Mouse (Mus musculus): ENCODE measurements around the gene Dand5. TPM values are rescaled to one million over a fixed set of nuclear protein-coding genes. Genes with fewer than 3 reads are reported as not detected.

The Dand5 gene
- polyA plus RNA-seq (2014; fragmentation: Nextera tagmentation; extraction: Ambion mirVana), result 5.9 and 6.6 TPM in 2 replicates

GRCm38 (mm10) chr8:84822723-84823122 is at the start of gene Dand5:
Dand5 (minus strand) TSS chr8:84822823.
- Histone ChIP-seq H3K27ac (replicated peaks in 1 of 2; ENCODE audit: control insufficient read depth in 1 of 2, insufficient read depth in 1 of 2, low read depth in 2 of 2, low read length in 2 of 2) (no peak within 1 kb of the TSS), H3K4me1 (ENCODE audit: control insufficient read depth in 2 of 2, insufficient read depth in 2 of 2, low read length in 2 of 2) (peaks cover 7 to 12% of the 10 kb centered on the region in 2 experiments), H3K27me3 (ENCODE audit: control insufficient read depth, insufficient read depth, low read length) (no peaks in the 10 kb centered on the region), H3K9ac (ENCODE audit: low read length) (no peak within 1 kb of the TSS), H3K4me3 (ENCODE audit: control insufficient read depth in 1 of 2, insufficient read depth in 1 of 2, low read depth in 1 of 2, low read length in 2 of 2) (no peak within 1 kb of the TSS), H3K9me3 (ENCODE audit: control insufficient read depth, low read length) (no peaks in the 10 kb centered on the region), H3K4me2 (ENCODE audit: low read length) (peak within 1 kb of the TSS; percentile 52), H3K36me3 (ENCODE audit: control insufficient read depth, insufficient read depth, low read length) (no peaks in the 10 kb centered on the region)
- 17% methylated on average over 3 of the region's 3 CpGs for WGBS
- ATAC-seq (ENCODE audit: insufficient number of reproducible peaks, insufficient read depth, low FRiP score, low read depth), result no peak

DNA sequence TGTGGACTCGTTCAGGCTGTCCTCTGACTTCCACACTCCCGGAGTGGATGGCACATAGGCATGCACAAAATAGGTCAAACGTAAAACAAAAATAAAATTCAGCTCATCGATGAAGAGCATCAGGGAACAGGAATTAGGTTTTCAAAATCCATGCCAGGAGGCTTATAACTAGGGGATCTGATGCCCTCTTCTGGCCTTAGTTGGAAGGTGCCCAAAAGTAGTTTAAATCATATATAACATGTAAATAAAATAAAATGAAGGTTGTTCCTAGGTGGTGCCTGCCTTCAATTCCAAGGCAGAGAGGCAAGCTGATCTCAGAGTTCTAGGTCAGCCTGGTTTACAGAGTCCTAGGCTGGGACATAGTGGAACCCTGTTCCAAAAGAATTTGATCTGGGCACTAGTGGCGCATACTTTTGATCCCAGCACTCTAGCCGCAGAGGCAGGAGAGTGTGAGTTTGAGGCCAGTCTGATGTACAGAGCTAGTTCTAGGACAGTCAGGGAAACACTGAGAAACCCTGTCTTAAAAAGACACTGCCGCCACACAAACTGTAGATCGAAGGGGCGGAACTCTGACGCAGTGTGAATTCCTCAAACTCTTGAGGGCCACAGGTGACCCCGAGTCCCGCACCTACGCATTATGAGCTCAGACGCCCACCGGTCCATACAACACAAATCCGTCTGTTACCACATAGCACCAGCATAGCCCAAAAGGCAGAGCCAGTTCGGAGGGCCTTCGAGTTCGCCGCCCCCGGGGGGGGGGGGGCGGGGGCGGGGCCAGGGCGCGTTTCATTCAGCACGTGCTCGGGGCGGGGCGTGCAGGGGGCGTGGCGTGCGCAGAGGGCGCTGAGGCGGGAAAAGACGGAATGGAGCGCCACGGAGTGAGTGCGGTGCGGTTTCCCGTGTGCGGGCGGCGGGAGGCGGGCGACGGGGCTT is 49.0 kb upstream of the Dand5 start, which contains the start of gene Syce2:
Gene Syce2 (plus strand): TSS at position 736 of the 933 bp plus-strand sequence.
- Histone ChIP-seq H3K4me3 (ENCODE audit: control insufficient read depth in 1 of 2, insufficient read depth in 1 of 2, low read depth in 1 of 2, low read length in 2 of 2) (peak within 1 kb of the TSS; percentile 46 to 47), H3K27me3 (ENCODE audit: control insufficient read depth, insufficient read depth, low read length) (no peaks in the 10 kb centered on the region), H3K27ac (replicated peaks in 1 of 2; ENCODE audit: control insufficient read depth in 1 of 2, insufficient read depth in 1 of 2, low read depth in 2 of 2, low read length in 2 of 2) (no peak within 1 kb of the TSS), H3K4me2 (ENCODE audit: low read length) (peak within 1 kb of the TSS; percentile 96), H3K4me1 (ENCODE audit: control insufficient read depth in 2 of 2, insufficient read depth in 2 of 2, low read length in 2 of 2) (peaks cover 8 to 9% of the 10 kb centered on the region in 2 experiments; a peak in 2 of 4 replicates), H3K9ac (ENCODE audit: low read length) (peak within 1 kb of the TSS; percentile 71), H3K9me3 (ENCODE audit: control insufficient read depth, low read length) (no peaks in the 10 kb centered on the region), H3K36me3 (ENCODE audit: control insufficient read depth, insufficient read depth, low read length) (peaks cover 32% of the 10 kb centered on the region)
- ATAC-seq (ENCODE audit: insufficient number of reproducible peaks, insufficient read depth, low FRiP score, low read depth), result peak; percentile 70
- WGBS, result 13% methylated on average over 46 of the region's 46 CpGs

DNA sequence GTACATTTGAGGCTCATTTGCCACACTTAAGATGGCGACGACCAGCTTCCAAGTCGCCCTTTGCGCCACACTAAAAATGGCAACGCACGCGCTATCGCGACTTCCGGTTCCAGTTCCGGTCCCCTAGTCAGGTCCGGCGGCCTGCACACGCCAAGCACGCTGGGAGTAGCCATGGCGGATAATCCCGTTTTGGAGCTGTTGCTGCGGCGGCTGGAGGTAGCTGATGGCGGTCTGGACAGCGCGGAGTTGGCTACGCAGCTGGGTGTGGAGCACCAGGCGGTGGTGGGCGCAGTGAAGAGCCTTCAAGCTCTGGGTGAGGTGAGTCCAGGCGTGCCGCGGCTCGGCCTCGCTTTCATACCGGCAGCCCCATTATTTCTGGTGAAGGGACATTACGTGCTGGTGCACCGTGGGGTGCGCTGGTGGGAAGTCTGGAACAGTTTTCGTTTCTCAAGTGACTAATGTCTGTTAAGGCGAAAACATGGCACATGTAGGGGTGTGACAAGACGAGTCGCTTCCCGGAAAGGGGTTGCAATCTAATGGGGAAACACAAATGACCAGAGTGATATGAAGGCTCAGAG is 34.3 kb upstream of the Dand5 start, which contains the start of gene Farsa:
Gene Farsa (plus strand): TSS at position 126 of the 578 bp plus-strand sequence.
- H3K4me2 ChIP-seq (ENCODE audit: low read length), result peak within 1 kb of the TSS; percentile 96
- peak within 1 kb of the TSS; percentile 76 to 81 for H3K27ac ChIP-seq (replicated peaks in 1 of 2; ENCODE audit: control insufficient read depth in 1 of 2, insufficient read depth in 1 of 2, low read depth in 2 of 2, low read length in 2 of 2)
- H3K9me3 ChIP-seq (ENCODE audit: control insufficient read depth, low read length), result no peaks in the 10 kb centered on the region
- peak; percentile 80; the same call in 1 of the 2 replicates for ATAC-seq (ENCODE audit: insufficient number of reproducible peaks, insufficient read depth, low FRiP score, low read depth)
- WGBS, result under 1% methylated on average over 39 of the region's 39 CpGs
- peak within 1 kb of the TSS; percentile 94 to 95 for H3K4me3 ChIP-seq (ENCODE audit: control insufficient read depth in 1 of 2, insufficient read depth in 1 of 2, low read depth in 1 of 2, low read length in 2 of 2)
- H3K36me3 ChIP-seq (ENCODE audit: control insufficient read depth, insufficient read depth, low read length), result peaks cover 30% of the 10 kb centered on the region
- H3K4me1 ChIP-seq (ENCODE audit: control insufficient read depth in 2 of 2, insufficient read depth in 2 of 2, low read length in 2 of 2), result peaks cover 2 to 10% of the 10 kb centered on the region in 2 experiments; a peak in 3 of 4 replicates
- no peaks in the 10 kb centered on the region for H3K27me3 ChIP-seq (ENCODE audit: control insufficient read depth, insufficient read depth, low read length)
- peak within 1 kb of the TSS; percentile 96 for H3K9ac ChIP-seq (ENCODE audit: low read length)

DNA sequence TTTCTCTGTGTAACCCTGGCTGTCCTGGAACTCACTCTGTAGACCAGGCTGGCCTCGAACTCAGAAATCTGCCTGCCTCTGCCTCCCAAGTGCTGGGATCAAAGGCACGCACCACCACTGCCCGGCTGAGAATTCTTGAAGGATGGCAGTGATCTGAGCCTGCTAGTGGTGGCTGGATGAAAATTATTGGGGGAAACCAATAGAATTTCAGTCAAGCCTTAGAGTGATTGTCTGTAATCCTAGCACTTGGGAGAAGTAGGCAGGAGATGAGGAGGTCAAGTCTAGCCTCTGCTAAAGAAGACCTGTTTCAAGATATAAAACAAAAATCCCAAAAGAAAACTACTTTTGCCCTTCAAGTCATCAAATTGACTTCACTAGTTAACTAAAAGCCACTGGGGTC is 33.8 kb upstream of the Dand5 start:
- no peak for ATAC-seq (ENCODE audit: insufficient number of reproducible peaks, insufficient read depth, low FRiP score, low read depth)
- peaks cover 24% of the 10 kb centered on the region for H3K36me3 ChIP-seq (ENCODE audit: control insufficient read depth, insufficient read depth, low read length)
- no peaks in the 10 kb centered on the region for H3K27me3 ChIP-seq (ENCODE audit: control insufficient read depth, insufficient read depth, low read length)
- 75% methylated on average over 3 of the region's 3 CpGs for WGBS
- H3K27ac ChIP-seq (replicated peaks in 1 of 2; ENCODE audit: control insufficient read depth in 1 of 2, insufficient read depth in 1 of 2, low read depth in 2 of 2, low read length in 2 of 2), result no peak overlapping the region
- H3K9ac ChIP-seq (ENCODE audit: low read length), result no peak overlapping the region
- H3K4me3 ChIP-seq (ENCODE audit: control insufficient read depth in 1 of 2, insufficient read depth in 1 of 2, low read depth in 1 of 2, low read length in 2 of 2), result peak overlapping the region in 1 of 2 experiments; percentile 95; a peak in 2 of 4 replicates
- H3K4me1 ChIP-seq (ENCODE audit: control insufficient read depth in 2 of 2, insufficient read depth in 2 of 2, low read length in 2 of 2), result peaks cover 2 to 10% of the 10 kb centered on the region in 2 experiments; a peak in 3 of 4 replicates
- H3K4me2 ChIP-seq (ENCODE audit: low read length), result peak overlapping the region; percentile 96; the same call in 1 of the 2 replicates
- H3K9me3 ChIP-seq (ENCODE audit: control insufficient read depth, low read length), result no peaks in the 10 kb centered on the region

DNA sequence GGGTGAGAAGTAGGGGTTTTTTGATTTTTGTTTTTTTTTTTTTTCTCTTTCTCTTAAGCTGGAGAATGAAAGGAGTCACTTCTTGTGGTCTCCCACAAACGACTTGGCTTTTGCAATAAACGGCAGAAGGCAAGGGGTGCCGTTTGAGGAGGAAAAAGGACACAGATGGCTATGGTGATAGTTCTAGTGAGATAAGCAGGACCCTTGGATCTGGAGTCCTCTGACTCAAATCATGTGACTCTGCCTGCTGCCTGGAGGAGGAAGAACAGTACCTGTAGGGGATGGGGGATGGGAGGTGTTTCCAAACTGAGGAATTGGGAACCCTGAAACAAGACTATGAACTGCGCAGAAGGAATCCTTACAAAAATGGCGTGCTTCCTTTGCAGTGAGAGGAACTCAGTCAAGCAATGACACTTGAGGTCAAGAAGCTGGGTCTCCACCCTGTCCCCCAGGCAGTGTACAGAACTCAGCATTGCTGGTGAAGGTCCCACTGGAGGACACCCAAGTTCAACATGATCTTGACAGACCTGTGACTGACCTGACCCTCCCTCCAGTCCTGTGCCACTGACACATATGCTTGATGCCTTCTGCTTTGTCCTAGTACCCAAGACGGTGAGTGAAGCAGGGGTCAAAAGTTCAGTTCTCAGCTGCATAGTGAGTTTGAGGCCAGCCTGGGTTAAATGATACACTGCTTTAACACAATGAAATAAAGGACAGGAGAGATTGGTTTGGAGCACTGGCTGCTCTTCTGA is 25.2 kb upstream of the Dand5 start:
- peak overlapping the region; percentile 86 to 89 for H3K27ac ChIP-seq (replicated peaks in 1 of 2; ENCODE audit: control insufficient read depth in 1 of 2, insufficient read depth in 1 of 2, low read depth in 2 of 2, low read length in 2 of 2)
- 30% methylated on average over 6 of the region's 6 CpGs for WGBS
- H3K27me3 ChIP-seq (ENCODE audit: control insufficient read depth, insufficient read depth, low read length), result no peaks in the 10 kb centered on the region
- H3K4me3 ChIP-seq (ENCODE audit: control insufficient read depth in 1 of 2, insufficient read depth in 1 of 2, low read depth in 1 of 2, low read length in 2 of 2), result peak overlapping the region in 1 of 2 experiments; percentile 55; a peak in 2 of 4 replicates
- peak overlapping the region; percentile 83 for H3K9ac ChIP-seq (ENCODE audit: low read length)
- no peaks in the 10 kb centered on the region for H3K9me3 ChIP-seq (ENCODE audit: control insufficient read depth, low read length)
- peaks cover 29% of the 10 kb centered on the region for H3K36me3 ChIP-seq (ENCODE audit: control insufficient read depth, insufficient read depth, low read length)
- peak overlapping the region; percentile 80 for H3K4me2 ChIP-seq (ENCODE audit: low read length)
- peaks cover 12 to 28% of the 10 kb centered on the region in 2 experiments for H3K4me1 ChIP-seq (ENCODE audit: control insufficient read depth in 2 of 2, insufficient read depth in 2 of 2, low read length in 2 of 2)
- ATAC-seq (ENCODE audit: insufficient number of reproducible peaks, insufficient read depth, low FRiP score, low read depth), result no peak

GRCm38 (mm10) chr8:84846722-84847572 is 24.3 kb upstream of the Dand5 start, which contains the start of gene Calr:
Calr (minus strand) TSS chr8:84846934.
- no peaks in the 10 kb centered on the region for H3K9me3 ChIP-seq (ENCODE audit: control insufficient read depth, low read length)
- H3K27ac ChIP-seq (replicated peaks in 1 of 2; ENCODE audit: control insufficient read depth in 1 of 2, insufficient read depth in 1 of 2, low read depth in 2 of 2, low read length in 2 of 2), result peak within 1 kb of the TSS; percentile 86 to 89
- ATAC-seq (ENCODE audit: insufficient number of reproducible peaks, insufficient read depth, low FRiP score, low read depth), result peak; percentile 99
- peak within 1 kb of the TSS; percentile 97 for H3K9ac ChIP-seq (ENCODE audit: low read length)
- peaks cover 12 to 28% of the 10 kb centered on the region in 2 experiments for H3K4me1 ChIP-seq (ENCODE audit: control insufficient read depth in 2 of 2, insufficient read depth in 2 of 2, low read length in 2 of 2)
- no peaks in the 10 kb centered on the region for H3K27me3 ChIP-seq (ENCODE audit: control insufficient read depth, insufficient read depth, low read length)
- H3K4me3 ChIP-seq (ENCODE audit: control insufficient read depth in 1 of 2, insufficient read depth in 1 of 2, low read depth in 1 of 2, low read length in 2 of 2), result peak within 1 kb of the TSS; percentile 92 to 98
- H3K36me3 ChIP-seq (ENCODE audit: control insufficient read depth, insufficient read depth, low read length), result peaks cover 38% of the 10 kb centered on the region
- peak within 1 kb of the TSS; percentile 81 for H3K4me2 ChIP-seq (ENCODE audit: low read length)
- under 1% methylated on average over 55 of the region's 55 CpGs for WGBS

Data from heart, embryonic 14.5 days (tissue).